Mouse (Mus musculus) ES-Bruce4 (cell line): ENCODE results near the gene Swi5. TPM values are rescaled to one million over a fixed set of nuclear protein-coding genes. Genes with fewer than 3 reads are reported as not detected.

Experiments used
- H3K27ac ChIP-seq: 2 replicates; pipeline ENCODE4 v1.5.1; 2012; ENCODE audit warnings: low read length, inconsistent platforms; ENCODE audit not compliant: insufficient read depth
- H3K27me3 ChIP-seq: 2 replicates; pipeline ENCODE4 v1.6.1; 2012; ENCODE audit warnings: mild to moderate bottlenecking, low read length, inconsistent platforms; ENCODE audit not compliant: control insufficient read depth, poor library complexity, insufficient read depth, severe bottlenecking
- H3K36me3 ChIP-seq: 2 replicates; pipeline ENCODE4 v1.6.1; 2012; ENCODE audit warnings: inconsistent platforms, mild to moderate bottlenecking, low read length, moderate library complexity; ENCODE audit not compliant: control insufficient read depth, poor library complexity, insufficient read depth, severe bottlenecking
- H3K4me1 ChIP-seq: one replicate; pipeline ENCODE4 v1.8.1; 2011; ENCODE audit warnings: low read length; ENCODE audit not compliant: control insufficient read depth, insufficient read depth
- H3K4me3 ChIP-seq: 2 replicates; pipeline ENCODE4 v1.5.1; 2011; ENCODE audit warnings: low read depth, mild to moderate bottlenecking, low read length
- H3K9ac ChIP-seq: 2 replicates; pipeline ENCODE4 v1.6.1; 2012; ENCODE audit warnings: low read depth, mild to moderate bottlenecking, inconsistent platforms; ENCODE audit not compliant: poor library complexity, severe bottlenecking
- H3K9me3 ChIP-seq: replicated peaks from 2 replicates; pipeline ENCODE4 v1.6.1; 2012; ENCODE audit warnings: mild to moderate bottlenecking, low read length, inconsistent platforms; ENCODE audit not compliant: control insufficient read depth, poor library complexity, insufficient read depth, severe bottlenecking
- CTCF ChIP-seq: IDR thresholded peaks from one replicate; pipeline ENCODE4 v1.8.1; 2011; ENCODE audit warnings: low read depth, low read length
- EP300 ChIP-seq: IDR thresholded peaks from 2 replicates; pipeline ENCODE4 v1.6.1; 2011; ENCODE audit warnings: low read depth, low read length; ENCODE audit not compliant: insufficient read depth
- POLR2A ChIP-seq: IDR thresholded peaks from one replicate; pipeline ENCODE4 v1.8.1; 2011; ENCODE audit warnings: low read length; ENCODE audit not compliant: insufficient read depth
- polyA plus RNA-seq: library from polyadenylated mRNA; stranded (reverse); fragments of >200 nt; gene quantifications from 2 replicates; pipeline ENCODE4 v1.2.4, GENCODE M21; 2011; ENCODE audit warnings: low read depth; ENCODE audit not compliant: missing spikeins, insufficient read depth, insufficient read length

The Swi5 gene
- polyA plus RNA-seq, 1 experiment, result 553 TPM

- H3K9me3 ChIP-seq, result no peaks in the 10 kb centered on the region
- H3K9ac ChIP-seq, result no peak overlapping the region
- TF ChIP-seq POLR2A (no peak), CTCF (no peak), EP300 (no peak)
- H3K36me3 ChIP-seq, result peaks cover 3% of the 10 kb centered on the region; the same call in 1 of the 2 replicates
- no peak overlapping the region for H3K4me3 ChIP-seq
- no peaks in the 10 kb centered on the region for H3K27me3 ChIP-seq
- H3K4me1 ChIP-seq, result no peaks in the 10 kb centered on the region
- H3K27ac ChIP-seq, result no peak overlapping the region
Measured at GRCm38 (mm10) chr2:32238708-32239435, 49.0 kb downstream of the Swi5 start.

DNA sequence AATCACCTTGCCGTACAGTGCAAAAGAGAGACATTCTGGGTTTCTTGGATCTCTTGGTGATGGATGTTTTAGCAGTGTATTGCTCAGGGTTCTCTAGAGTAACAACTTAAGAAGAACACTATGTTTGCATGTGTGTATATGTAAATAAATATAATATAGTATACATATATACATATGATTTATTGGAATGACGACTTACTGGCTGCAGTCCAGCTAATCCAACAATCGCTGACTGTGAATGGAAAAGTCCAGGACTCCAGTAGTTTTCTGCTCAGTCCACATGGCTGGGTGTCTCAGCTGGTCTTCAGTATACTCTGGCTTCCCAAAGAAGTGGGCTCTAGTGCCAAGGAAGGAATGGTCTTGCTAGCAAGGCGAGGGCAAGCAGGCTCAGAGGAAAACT, 50.3 kb downstream of the Swi5 start:
- no peaks in the 10 kb centered on the region for H3K9me3 ChIP-seq
- no peaks in the 10 kb centered on the region; the same call in 1 of the 2 replicates for H3K36me3 ChIP-seq
- TF ChIP-seq POLR2A, result no peak
- TF ChIP-seq EP300, result no peak
- no peak for TF ChIP-seq CTCF
- H3K27me3 ChIP-seq, result no peaks in the 10 kb centered on the region
- peak overlapping the region; percentile 83 for H3K9ac ChIP-seq
- H3K27ac ChIP-seq, result 0 out of 2 replicates have a peak overlapping the region, but pooled peaks have one; percentile 10
- H3K4me1 ChIP-seq, result no peaks in the 10 kb centered on the region
- peak overlapping the region; percentile 93 for H3K4me3 ChIP-seq

GRCm38 (mm10) chr2:32236760-32237487, 51.0 kb downstream of the Swi5 start:
- H3K9ac ChIP-seq, result peak overlapping the region; percentile 83
- TF ChIP-seq CTCF, result no peak
- no peak for TF ChIP-seq EP300
- TF ChIP-seq POLR2A, result no peak
- H3K36me3 ChIP-seq, result peaks cover 5% of the 10 kb centered on the region; the same call in 1 of the 2 replicates
- peak overlapping the region; percentile 93 for H3K4me3 ChIP-seq
- H3K9me3 ChIP-seq, result no peaks in the 10 kb centered on the region
- H3K27ac ChIP-seq, result peak overlapping the region; percentile 10
- H3K4me1 ChIP-seq, result no peaks in the 10 kb centered on the region
- no peaks in the 10 kb centered on the region for H3K27me3 ChIP-seq

- no peaks in the 10 kb centered on the region for H3K9me3 ChIP-seq
- peak within 1 kb of the TSS; percentile 83 for H3K9ac ChIP-seq
- no peak for TF ChIP-seq POLR2A
- no peak for TF ChIP-seq CTCF
- 0 out of 2 replicates have a peak, but pooled peaks have one; percentile 32 for TF ChIP-seq EP300
- H3K27me3 ChIP-seq, result no peaks in the 10 kb centered on the region
- H3K4me1 ChIP-seq, result no peaks in the 10 kb centered on the region
- H3K4me3 ChIP-seq, result peak within 1 kb of the TSS; percentile 93
- peaks cover 13% of the 10 kb centered on the region for H3K36me3 ChIP-seq
- H3K27ac ChIP-seq, result peak within 1 kb of the TSS; percentile 81
Measured at GRCm38 (mm10) chr2:32235886-32236759, 51.8 kb downstream of the Swi5 start, which contains the start of gene Pomt1. Pomt1 (plus strand) TSS chr2:32236590.

GRCm38 (mm10) chr2:32235433-32235832, 52.4 kb downstream of the Swi5 start:
- Histone ChIP-seq H3K27ac (no peak overlapping the region), H3K9me3 (no peaks in the 10 kb centered on the region), H3K4me3 (peak overlapping the region; percentile 89), H3K4me1 (no peaks in the 10 kb centered on the region), H3K9ac (peak overlapping the region; percentile 83), H3K36me3 (peaks cover 17% of the 10 kb centered on the region), H3K27me3 (no peaks in the 10 kb centered on the region)
- no peak for TF ChIP-seq EP300
- TF ChIP-seq POLR2A, result no peak
- no peak for TF ChIP-seq CTCF

Other genes with a start within 250 kb of the Swi5 start
- 1.6 and 3.0 TPM in 2 replicates for gene Fam78a, start 203.2 kb downstream of the Swi5 start, polyA plus RNA-seq
- gene Plpp7, start 192.5 kb downstream of the Swi5 start, polyA plus RNA-seq, result 1.2 TPM in 1 of 2 replicates, not detected in the other
- 106 and 112 TPM in 2 replicates for gene Prrc2b, start 137.0 kb downstream of the Swi5 start, polyA plus RNA-seq
- 30.6 and 39.5 TPM in 2 replicates for gene Pomt1, start 51.5 kb downstream of the Swi5 start, polyA plus RNA-seq
- gene Uck1, start 27.9 kb downstream of the Swi5 start, polyA plus RNA-seq, result 27.8 and 29.7 TPM in 2 replicates
- 38.4 and 39.3 TPM in 2 replicates for gene Golga2, start 691 bp downstream of the Swi5 start, polyA plus RNA-seq
- gene Ciz1, start 64.3 kb upstream of the Swi5 start, polyA plus RNA-seq, result 34.3 and 38.7 TPM in 2 replicates
- 11.6 and 17.0 TPM in 2 replicates for gene Dnm1, start 65.3 kb upstream of the Swi5 start, polyA plus RNA-seq
- 25.7 and 30.5 TPM in 2 replicates for gene 1110008P14Rik, start 93.9 kb upstream of the Swi5 start, polyA plus RNA-seq
- gene Lcn2, start 100.2 kb upstream of the Swi5 start, polyA plus RNA-seq, result not detected in 2 replicates
- gene Ptges2, start 107.8 kb upstream of the Swi5 start, polyA plus RNA-seq, result 18.1 and 22.2 TPM in 2 replicates
- 3.0 and 3.6 TPM in 2 replicates for gene Naif1, start 162.4 kb upstream of the Swi5 start, polyA plus RNA-seq
- 12.8 and 16.5 TPM in 2 replicates for gene Slc25a25, start 163.4 kb upstream of the Swi5 start, polyA plus RNA-seq
- 12.2 and 16.5 TPM in 2 replicates for gene Fam102a, start 247.3 kb upstream of the Swi5 start, polyA plus RNA-seq